Mouse (Mus musculus) urinary bladder, postnatal 4 days (tissue): ENCODE measurements around the gene Gm21488.
"Not testable (repeated sequence)": the region's sequence is repeated elsewhere in the genome, so short reads cannot be mapped to it uniquely, and the experiment has no call there.

Experiments used
- DNase-seq, 2 experiments: peaks; one replicate each; pipeline ENCODE4 v3.0.0; 2021 to 2022; ENCODE audit warnings: low spot score in 2 of 2

Gm21488 gene

DNA sequence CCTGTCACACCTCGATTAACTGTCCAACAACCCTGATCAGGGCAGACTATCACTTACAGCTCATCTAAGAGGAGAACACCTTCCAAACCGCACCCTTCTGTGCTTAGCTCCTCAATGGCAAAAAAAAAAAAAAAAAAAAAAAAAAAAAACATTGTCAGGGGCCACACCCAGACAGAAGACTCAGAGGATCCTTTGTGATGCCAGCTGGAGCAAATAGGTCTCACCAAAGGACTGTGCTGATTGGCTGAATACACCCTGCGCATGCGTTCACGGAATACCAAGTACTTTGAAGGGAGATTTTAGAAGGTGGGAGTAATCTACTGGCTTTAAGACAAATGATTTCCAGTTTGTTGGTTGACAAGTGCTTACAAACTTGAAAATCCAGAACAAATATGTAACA lies at the start of gene Gm21488:
Gm21488 (minus strand) TSS at position 101 of the 400 bp plus-strand sequence.
- not testable (repeated sequence) for DNase-seq
